Mouse (Mus musculus): Measurements from ENCODE around the gene Fbxo8. TPM values are rescaled to one million over a fixed set of nuclear protein-coding genes. Genes with fewer than 3 reads are reported as not detected.

The Fbxo8 gene
- polyA plus RNA-seq, 1 experiment, result 11.2 TPM

GRCm38 (mm10) chr8:56639277-56639676 lies 88.4 kb downstream of the Fbxo8 start:
- no peak overlapping the region for H3K27ac ChIP-seq (ENCODE audit: control insufficient read depth, insufficient read depth, low read depth, low read length, poor library complexity)
- WGBS, result 80% methylated on average over 6 of the region's 6 CpGs
- TF ChIP-seq CTCF (IDR thresholded peaks at IDR 0.05; ENCODE audit: control insufficient read depth, insufficient read depth, low read length) (no peak), POLR2A (IDR thresholded peaks at IDR 0.05; ENCODE audit: borderline replicate concordance, control insufficient read depth, low read depth, low read length) (no peak)
- no peaks in the 10 kb centered on the region for H3K4me1 ChIP-seq (ENCODE audit: control insufficient read depth, insufficient read depth, low read length)
- no peak overlapping the region for H3K4me3 ChIP-seq (replicated peaks; ENCODE audit: control insufficient read depth, low read depth, low read length)

Other genes starting within 250 kb of the Fbxo8 start
- 17.4 and 23.3 TPM in 2 replicates for gene Cep44, start within 50 bp of the Fbxo8 start, polyA plus RNA-seq (2011; ENCODE audit: insufficient read depth, insufficient read length, low replicate concordance, missing spikeins)

All from bone marrow, adult 2 months (tissue).